Mouse (Mus musculus) limb, embryonic 14.5 days (tissue): Measurements from ENCODE around the gene Padi2. TPM values are rescaled to one million over a fixed set of nuclear protein-coding genes. Genes with fewer than 3 reads are reported as not detected.

Source experiments
- ATAC-seq: fragments of 200-750 bp; cut with Nextera tagmentation; 2 replicates; pipeline ENCODE4 v1.8.0; 2017; ENCODE audit warnings: low read depth, moderate number of reproducible peaks, moderate TSS enrichment; ENCODE audit not compliant: low FRiP score
- DNase-seq: peaks from one replicate; pipeline ENCODE4 v3.0.0-alpha.2; 2015; ENCODE audit warnings: low spot score
- H3K27ac ChIP-seq: fragments of 300-500 bp; sonication (generic); replicated peaks from 2 replicates; pipeline ENCODE4 v1.5.1; 2014; ENCODE audit warnings: low read depth, mild to moderate bottlenecking, low read length, moderate library complexity, mixed read lengths
- H3K27me3 ChIP-seq: fragments of 300-500 bp; sonication (generic); 2 replicates; pipeline ENCODE4 v1.6.1; 2014; ENCODE audit warnings: low read length, mixed read lengths; ENCODE audit not compliant: control insufficient read depth, insufficient read depth
- H3K36me3 ChIP-seq: fragments of 300-500 bp; sonication (generic); 2 replicates; pipeline ENCODE4 v1.6.1; 2014; ENCODE audit warnings: mild to moderate bottlenecking, low read length, moderate library complexity, mixed read lengths; ENCODE audit not compliant: control insufficient read depth, insufficient read depth
- H3K4me1 ChIP-seq: fragments of 300-500 bp; sonication (generic); 2 replicates; pipeline ENCODE4 v1.6.1; 2014; ENCODE audit warnings: antibody characterized with exemption, low read length, mixed read lengths; ENCODE audit not compliant: control insufficient read depth, insufficient read depth
- H3K4me2 ChIP-seq: fragments of 300-500 bp; sonication (generic); replicated peaks from 2 replicates; pipeline ENCODE4 v1.6.1; 2014; ENCODE audit warnings: low read depth, mild to moderate bottlenecking, low read length, moderate library complexity; ENCODE audit not compliant: severe bottlenecking
- H3K4me3 ChIP-seq: fragments of 300-500 bp; sonication (generic); replicated peaks from 2 replicates; pipeline ENCODE4 v1.5.1; 2014; ENCODE audit warnings: low read length
- H3K9ac ChIP-seq: fragments of 300-500 bp; sonication (generic); 2 replicates; pipeline ENCODE4 v1.6.1; 2014; ENCODE audit warnings: mild to moderate bottlenecking, low read depth, low read length, moderate library complexity; ENCODE audit not compliant: severe bottlenecking
- H3K9me3 ChIP-seq: fragments of 300-500 bp; sonication (generic); 2 replicates; pipeline ENCODE4 v1.6.1; 2016; ENCODE audit warnings: low read length; ENCODE audit not compliant: control insufficient read depth
- POLR2A ChIP-seq: fragments of 200-500 bp; IDR thresholded peaks from 2 replicates; pipeline ENCODE4 v1.8.0; 2012; ENCODE audit warnings: inconsistent platforms, mild to moderate bottlenecking, moderate library complexity, borderline replicate concordance; ENCODE audit not compliant: insufficient read depth, insufficient read length; ENCODE audit errors: extremely low read depth
- WGBS: fragments of 180-500 bp; shearing (Covaris S2); extraction: QIAGEN DNeasy Blood & Tissue Kit; methylation state at CpG from one replicate; pipeline ENCODE4 v1.1.7; 2014; 5-methylcytosine and 5-hydroxymethylcytosine counted together
- polyA plus RNA-seq, 2 experiments: library from polyadenylated mRNA; depleted of rRNA in 1 of 2; stranded (reverse) in 1 of 2; unstranded in 1 of 2; fragments of >200 nt; fragmentation: Nextera tagmentation in 1 of 2; extraction: Ambion mirVana in 1 of 2; gene quantifications; 2 replicates each; pipeline versions ENCODE4 v1.2.1 to v1.2.3; 2012 to 2014

Gene Padi2
- polyA plus RNA-seq, 2 experiments, result 1.3 to 1.9 TPM

GRCm38 (mm10) chr4:140962207-140962909 is 56.2 kb downstream of the Padi2 start:
- no peak for TF ChIP-seq POLR2A
- peak overlapping the region; percentile 91 for H3K9ac ChIP-seq
- no peak overlapping the region for H3K27ac ChIP-seq
- H3K36me3 ChIP-seq, result peaks cover 12% of the 10 kb centered on the region
- H3K4me2 ChIP-seq, result peak overlapping the region; percentile 91
- ATAC-seq (no peak), DNase-seq (no peak)
- H3K4me3 ChIP-seq, result peak overlapping the region; percentile 91
- WGBS, result 67% methylated on average over 8 of the region's 8 CpGs
- H3K4me1 ChIP-seq, result peaks cover 15% of the 10 kb centered on the region
- H3K9me3 ChIP-seq, result no peaks in the 10 kb centered on the region
- no peaks in the 10 kb centered on the region for H3K27me3 ChIP-seq

DNA sequence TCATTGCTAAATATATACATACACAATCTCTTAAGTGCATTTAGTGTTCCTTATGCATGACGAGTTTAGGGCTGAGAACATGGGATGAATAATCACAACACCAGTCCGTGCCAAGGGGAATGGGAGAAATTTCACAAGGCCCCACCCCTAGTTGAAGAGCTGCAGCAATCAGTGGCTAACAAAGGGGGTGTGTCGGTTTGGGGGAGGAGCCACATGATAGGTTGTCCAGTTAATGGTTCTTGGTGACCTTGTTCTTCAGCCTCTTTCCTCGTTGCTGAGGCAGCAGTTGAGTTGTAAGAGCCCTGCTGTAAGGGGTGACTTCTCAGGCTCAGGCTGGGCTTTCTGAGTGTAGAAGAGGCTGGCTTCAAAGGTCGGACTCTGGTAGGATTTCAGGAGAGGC is 56.8 kb downstream of the Padi2 start:
- no peak for DNase-seq
- WGBS, result 39% methylated on average over 5 of the region's 5 CpGs
- H3K4me2 ChIP-seq, result no peak overlapping the region

DNA sequence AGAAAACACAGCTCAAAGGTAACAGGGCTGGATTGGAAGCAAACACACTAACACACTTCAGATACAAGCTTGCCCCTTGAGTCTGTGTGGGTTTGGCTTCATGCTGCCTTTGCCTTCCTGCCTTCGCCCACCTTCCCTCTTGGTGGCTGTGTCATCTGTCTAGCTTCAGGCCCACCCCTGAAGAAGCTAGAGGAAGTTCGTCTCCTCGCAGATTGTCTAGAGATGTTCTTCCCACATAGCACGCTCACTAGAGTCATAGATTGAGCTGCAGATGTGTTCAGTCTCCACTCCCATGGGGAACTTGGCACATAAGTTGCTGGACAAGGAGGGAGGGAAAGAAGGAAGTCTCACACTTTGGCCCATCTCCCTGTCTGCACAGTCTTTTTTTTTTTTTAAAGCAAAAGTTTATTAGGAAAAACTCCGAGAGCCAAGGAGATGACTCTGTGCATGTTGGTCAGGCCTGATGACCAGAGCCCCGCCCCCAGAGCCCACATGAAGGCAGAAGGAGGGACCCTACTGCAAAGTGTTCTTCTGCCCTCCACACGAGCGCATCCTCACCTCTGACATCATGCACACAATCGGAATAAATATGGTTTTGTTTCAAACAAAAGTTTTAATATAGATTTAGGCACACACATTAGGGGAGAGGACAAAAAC is 57.9 kb downstream of the Padi2 start:
- Histone ChIP-seq H3K9ac (no peak overlapping the region), H3K27me3 (no peaks in the 10 kb centered on the region), H3K27ac (no peak overlapping the region), H3K4me2 (no peak overlapping the region), H3K9me3 (no peaks in the 10 kb centered on the region), H3K4me1 (peaks cover 15% of the 10 kb centered on the region), H3K4me3 (no peak overlapping the region), H3K36me3 (peaks cover 26% of the 10 kb centered on the region)
- ATAC-seq (no peak), DNase-seq (no peak)
- 83% methylated on average over 9 of the region's 9 CpGs for WGBS
- no peak for TF ChIP-seq POLR2A

More for the DNA sequence above, 56.8 kb downstream of the Padi2 start:
- H3K36me3 ChIP-seq, result peaks cover 17% of the 10 kb centered on the region
- no peaks in the 10 kb centered on the region for H3K9me3 ChIP-seq
- TF ChIP-seq POLR2A, result no peak
- no peak overlapping the region for H3K27ac ChIP-seq
- H3K9ac ChIP-seq, result no peak overlapping the region
- no peaks in the 10 kb centered on the region for H3K27me3 ChIP-seq
- no peak for ATAC-seq
- H3K4me3 ChIP-seq, result no peak overlapping the region
- peaks cover 15% of the 10 kb centered on the region for H3K4me1 ChIP-seq

DNA sequence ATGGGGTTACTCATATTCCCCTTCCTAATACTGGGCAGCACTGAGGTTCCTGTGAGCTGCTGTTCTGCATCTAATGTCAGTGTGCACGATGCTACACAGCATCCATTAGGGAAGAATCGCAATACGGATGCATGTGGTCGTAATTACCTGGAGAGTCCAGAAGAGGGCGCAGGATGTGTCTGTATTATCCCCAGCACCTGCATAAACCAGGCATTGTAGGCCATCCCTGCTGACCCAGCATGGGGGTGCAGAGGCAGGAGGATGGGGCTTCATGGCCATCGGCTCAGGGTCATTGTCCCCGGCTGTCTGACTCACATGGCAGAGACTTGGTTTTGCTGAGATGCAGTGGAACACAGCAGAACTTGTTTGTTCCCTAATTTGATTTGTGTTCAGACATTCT is 58.5 kb downstream of the Padi2 start:
- no peaks in the 10 kb centered on the region for H3K27me3 ChIP-seq
- H3K36me3 ChIP-seq, result peaks cover 32% of the 10 kb centered on the region
- peaks cover 15% of the 10 kb centered on the region for H3K4me1 ChIP-seq
- ATAC-seq, result no peak
- no peak overlapping the region for H3K4me3 ChIP-seq
- H3K9ac ChIP-seq, result no peak overlapping the region
- no peak overlapping the region for H3K27ac ChIP-seq
- no peak for TF ChIP-seq POLR2A
- no peak overlapping the region for H3K4me2 ChIP-seq
- DNase-seq, result peak; percentile 89
- WGBS, result 21% methylated on average over 7 of the region's 7 CpGs
- H3K9me3 ChIP-seq, result no peaks in the 10 kb centered on the region

- no peak overlapping the region for H3K9ac ChIP-seq
- H3K4me2 ChIP-seq, result no peak overlapping the region
- ATAC-seq, result no peak
- no peaks in the 10 kb centered on the region for H3K9me3 ChIP-seq
- H3K4me3 ChIP-seq, result no peak overlapping the region
- DNase-seq, result no peak
- peaks cover 58% of the 10 kb centered on the region for H3K36me3 ChIP-seq
- 85% methylated on average over 11 of the region's 11 CpGs for WGBS
- TF ChIP-seq POLR2A, result no peak
- H3K4me1 ChIP-seq, result peaks cover 5% of the 10 kb centered on the region
- H3K27ac ChIP-seq, result no peak overlapping the region
- H3K27me3 ChIP-seq, result no peaks in the 10 kb centered on the region
Measured at GRCm38 (mm10) chr4:140967386-140968159, 61.4 kb downstream of the Padi2 start.
